Mouse (Mus musculus) forebrain, embryonic 12.5 days (tissue): ENCODE data around the gene Igf2bp2. TPM values are rescaled to one million over a fixed set of nuclear protein-coding genes. Genes with fewer than 3 reads are reported as not detected.

Experiments
- ATAC-seq: fragments of 200-750 bp; cut with Nextera tagmentation; 2 replicates; pipeline ENCODE4 v1.8.0; 2017; ENCODE audit warnings: moderate TSS enrichment; ENCODE audit not compliant: low FRiP score
- H3K27ac ChIP-seq: fragments of 300-500 bp; sonication (generic); 2 replicates; pipeline ENCODE4 v1.5.1; 2016; ENCODE audit warnings: mild to moderate bottlenecking
- H3K27me3 ChIP-seq: fragments of 300-500 bp; sonication (generic); 2 replicates; pipeline ENCODE4 v1.6.1; 2016; ENCODE audit warnings: mild to moderate bottlenecking
- H3K36me3 ChIP-seq: fragments of 300-500 bp; sonication (generic); replicated peaks from 2 replicates; pipeline ENCODE4 v1.6.1; 2016; ENCODE audit warnings: mild to moderate bottlenecking
- H3K4me1 ChIP-seq: fragments of 300-500 bp; sonication (generic); 2 replicates; pipeline ENCODE4 v1.6.1; 2016
- H3K4me2 ChIP-seq: fragments of 300-500 bp; sonication (generic); 2 replicates; pipeline ENCODE4 v1.6.1; 2016; ENCODE audit warnings: mild to moderate bottlenecking, moderate library complexity
- H3K4me3 ChIP-seq: fragments of 300-500 bp; sonication (generic); replicated peaks from 2 replicates; pipeline ENCODE4 v1.5.1; 2016; ENCODE audit warnings: mild to moderate bottlenecking
- H3K9ac ChIP-seq: fragments of 300-500 bp; sonication (generic); 2 replicates; pipeline ENCODE4 v1.6.1; 2016; ENCODE audit warnings: mild to moderate bottlenecking
- H3K9me3 ChIP-seq: fragments of 300-500 bp; sonication (generic); 2 replicates; pipeline ENCODE4 v1.6.1; 2016
- WGBS: fragments of 180-500 bp; shearing (Covaris S2); methylation state at CpG from one replicate; pipeline ENCODE4 v1.1.7; 2016; 5-methylcytosine and 5-hydroxymethylcytosine counted together
- polyA plus RNA-seq: library from polyadenylated mRNA; unstranded; fragments of >200 nt; fragmentation: Nextera tagmentation; extraction: Ambion mirVana; gene quantifications from 2 replicates; pipeline ENCODE4 v1.2.1, GENCODE M21; 2016

Igf2bp2 gene
- polyA plus RNA-seq, 1 experiment from 2014 or later = 102 TPM

DNA sequence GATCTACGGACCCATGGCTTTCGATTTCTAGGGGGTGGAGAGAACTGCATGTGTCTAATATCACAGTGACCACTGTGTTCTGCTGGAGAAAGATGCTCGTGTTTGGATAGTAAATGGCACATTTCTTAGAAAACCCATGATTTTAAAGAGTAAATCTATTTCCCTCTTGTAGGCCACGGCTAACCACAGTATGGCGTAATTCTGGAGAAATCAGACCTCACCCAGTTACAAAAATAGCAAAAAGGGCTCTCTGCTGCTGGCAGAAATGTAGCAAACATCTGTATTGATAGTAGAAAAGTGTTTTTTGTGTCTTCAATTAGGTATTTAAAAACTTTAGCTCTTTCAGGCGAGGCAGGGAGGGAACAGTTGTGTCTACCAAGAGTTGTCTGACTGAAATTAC, 18.6 kb downstream of the Igf2bp2 start:
- Histone ChIP-seq H3K36me3 (no peaks in the 10 kb centered on the region), H3K4me3 (no peak overlapping the region)
- 93% methylated on average over 6 of the region's 6 CpGs for WGBS

DNA sequence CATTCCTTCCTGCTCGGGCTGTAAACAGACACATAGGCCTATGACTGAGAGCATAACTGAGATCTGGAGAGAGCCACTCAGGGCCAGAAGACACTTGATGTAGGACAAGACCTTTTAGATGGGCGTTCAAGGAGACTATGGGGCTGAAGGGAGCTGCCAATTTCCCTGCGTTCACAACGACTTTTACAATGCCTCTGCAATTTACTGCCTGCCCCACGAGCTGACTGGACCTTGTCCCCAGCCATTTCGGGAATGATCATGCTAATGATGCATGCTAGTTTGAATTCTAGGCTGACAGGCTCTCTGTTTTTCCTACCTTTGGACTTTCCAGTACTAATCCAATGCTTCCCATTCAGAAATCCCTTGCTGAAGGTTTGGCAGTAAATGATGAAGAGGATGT, 22.2 kb downstream of the Igf2bp2 start:
- ATAC-seq = no peak
- no peaks in the 10 kb centered on the region for H3K9me3 ChIP-seq
- H3K4me2 ChIP-seq = no peak overlapping the region
- H3K4me3 ChIP-seq = no peak overlapping the region
- no peak overlapping the region for H3K27ac ChIP-seq
- H3K9ac ChIP-seq = no peak overlapping the region
- WGBS = 69% methylated on average over 6 of the region's 6 CpGs
- peaks cover 11% of the 10 kb centered on the region; the same call in 1 of the 2 replicates for H3K4me1 ChIP-seq
- no peaks in the 10 kb centered on the region for H3K27me3 ChIP-seq
- no peaks in the 10 kb centered on the region for H3K36me3 ChIP-seq

More for the DNA sequence above, 18.6 kb downstream of the Igf2bp2 start:
- ATAC-seq = no peak
- H3K27ac ChIP-seq = no peak overlapping the region
- no peak overlapping the region for H3K4me2 ChIP-seq
- H3K9ac ChIP-seq = no peak overlapping the region
- H3K27me3 ChIP-seq = no peaks in the 10 kb centered on the region
- peaks cover 19% of the 10 kb centered on the region for H3K4me1 ChIP-seq
- H3K9me3 ChIP-seq = no peaks in the 10 kb centered on the region

DNA sequence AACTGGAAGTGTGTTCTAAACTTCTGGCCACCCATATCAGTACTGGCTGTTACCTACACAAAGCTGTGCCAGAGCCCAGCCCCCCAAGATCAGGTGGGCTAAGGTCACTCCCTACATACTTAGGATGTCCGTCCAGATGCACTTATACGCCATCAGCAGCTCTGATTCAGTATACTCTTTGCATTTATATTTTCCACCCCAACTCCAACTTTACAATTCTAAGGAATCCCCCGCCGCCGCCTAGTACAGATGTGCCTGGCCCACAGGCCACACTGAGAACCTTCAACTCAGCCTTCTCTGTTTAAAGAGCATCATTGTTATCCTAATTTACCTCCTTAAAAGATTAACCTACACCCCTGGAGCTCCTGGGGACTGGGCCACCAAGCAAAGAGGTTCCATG, 23.3 kb downstream of the Igf2bp2 start:
- H3K4me2 ChIP-seq = no peak overlapping the region
- no peaks in the 10 kb centered on the region for H3K36me3 ChIP-seq
- H3K4me3 ChIP-seq = no peak overlapping the region
- ATAC-seq = no peak
- H3K27ac ChIP-seq = no peak overlapping the region
- H3K9ac ChIP-seq = no peak overlapping the region
- WGBS = 78% methylated on average over 5 of the region's 5 CpGs
- no peaks in the 10 kb centered on the region for H3K27me3 ChIP-seq
- no peaks in the 10 kb centered on the region for H3K9me3 ChIP-seq
- peaks cover 11% of the 10 kb centered on the region; the same call in 1 of the 2 replicates for H3K4me1 ChIP-seq

DNA sequence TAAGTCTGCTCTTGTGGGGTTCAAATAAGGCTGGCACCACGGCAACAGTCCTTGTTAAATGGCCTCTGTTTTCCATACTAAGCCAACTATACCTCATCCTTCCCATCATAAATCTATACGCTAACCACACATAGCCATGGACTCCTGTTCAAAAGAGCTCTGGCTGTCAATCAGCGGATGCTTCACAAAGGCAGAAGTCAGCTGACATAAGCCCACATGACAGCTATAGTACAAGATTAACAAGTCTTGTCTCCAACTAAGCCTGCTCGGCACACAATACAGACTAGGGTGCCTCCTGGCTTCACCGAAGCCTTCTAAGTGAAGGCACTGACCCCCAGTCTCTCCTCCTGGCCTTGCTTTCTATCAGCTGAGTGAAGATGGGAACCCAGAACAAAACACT, 26.9 kb downstream of the Igf2bp2 start:
- H3K4me1 ChIP-seq = peaks cover 9% of the 10 kb centered on the region; the same call in 1 of the 2 replicates
- no peak overlapping the region for H3K4me3 ChIP-seq
- 77% methylated on average over 5 of the region's 5 CpGs for WGBS
- no peak overlapping the region for H3K4me2 ChIP-seq
- no peak overlapping the region for H3K9ac ChIP-seq
- H3K9me3 ChIP-seq = no peaks in the 10 kb centered on the region
- H3K36me3 ChIP-seq = no peaks in the 10 kb centered on the region
- no peaks in the 10 kb centered on the region for H3K27me3 ChIP-seq
- ATAC-seq = no peak
- no peak overlapping the region for H3K27ac ChIP-seq

DNA sequence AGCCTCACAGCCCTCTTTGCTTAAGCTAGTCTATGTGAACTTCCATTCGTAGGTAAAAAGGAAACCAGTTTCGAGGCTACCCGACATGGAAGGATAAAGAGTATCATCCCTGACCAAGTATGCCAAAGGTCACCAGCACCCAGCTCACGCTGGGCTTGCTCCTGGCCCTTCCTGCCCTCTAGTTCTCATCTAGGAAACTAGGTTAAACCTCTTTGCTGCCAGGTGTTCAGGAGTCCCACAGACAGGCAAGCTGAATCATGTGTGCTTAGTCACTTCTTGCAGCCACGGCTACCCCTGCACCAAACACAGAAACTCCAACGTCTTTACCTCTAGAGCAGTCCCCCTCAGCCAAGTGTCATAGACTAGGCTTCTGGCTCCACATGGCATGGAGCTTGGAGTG, 31.8 kb downstream of the Igf2bp2 start:
- no peaks in the 10 kb centered on the region for H3K27me3 ChIP-seq
- H3K9ac ChIP-seq = no peak overlapping the region
- H3K4me1 ChIP-seq = no peaks in the 10 kb centered on the region
- H3K9me3 ChIP-seq = no peaks in the 10 kb centered on the region
- no peak overlapping the region for H3K4me3 ChIP-seq
- no peak overlapping the region for H3K27ac ChIP-seq
- no peak for ATAC-seq
- H3K4me2 ChIP-seq = no peak overlapping the region
- H3K36me3 ChIP-seq = no peaks in the 10 kb centered on the region
- 92% methylated on average over 6 of the region's 6 CpGs for WGBS

DNA sequence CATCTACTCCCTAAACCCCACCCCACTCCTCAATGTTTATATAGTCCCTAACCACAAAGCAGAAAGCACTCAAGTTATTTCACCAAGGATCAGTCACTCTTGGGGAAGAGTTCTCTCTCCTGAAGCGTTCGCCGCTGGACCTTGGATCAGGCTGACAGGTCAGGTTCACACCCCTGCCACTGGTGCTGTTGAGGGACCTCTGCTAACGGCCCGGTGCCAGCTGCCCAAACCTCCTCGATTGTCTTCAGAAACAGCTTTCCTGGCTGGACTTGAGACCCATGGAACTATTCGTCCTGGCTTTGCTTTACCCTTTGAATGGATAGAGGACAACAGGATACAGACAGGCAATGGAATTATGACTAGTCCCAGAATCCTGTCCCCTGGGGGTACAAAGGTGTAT, 33.6 kb downstream of the Igf2bp2 start:
- Histone ChIP-seq H3K36me3 (no peaks in the 10 kb centered on the region), H3K4me3 (no peak overlapping the region), H3K9me3 (no peaks in the 10 kb centered on the region), H3K27me3 (no peaks in the 10 kb centered on the region), H3K27ac (no peak overlapping the region), H3K4me1 (0 out of 2 replicates have a peak, but pooled peaks cover under 1% of the 10 kb centered on the region), H3K4me2 (no peak overlapping the region), H3K9ac (no peak overlapping the region)
- WGBS = 94% methylated on average over 7 of the region's 7 CpGs
- no peak for ATAC-seq

DNA sequence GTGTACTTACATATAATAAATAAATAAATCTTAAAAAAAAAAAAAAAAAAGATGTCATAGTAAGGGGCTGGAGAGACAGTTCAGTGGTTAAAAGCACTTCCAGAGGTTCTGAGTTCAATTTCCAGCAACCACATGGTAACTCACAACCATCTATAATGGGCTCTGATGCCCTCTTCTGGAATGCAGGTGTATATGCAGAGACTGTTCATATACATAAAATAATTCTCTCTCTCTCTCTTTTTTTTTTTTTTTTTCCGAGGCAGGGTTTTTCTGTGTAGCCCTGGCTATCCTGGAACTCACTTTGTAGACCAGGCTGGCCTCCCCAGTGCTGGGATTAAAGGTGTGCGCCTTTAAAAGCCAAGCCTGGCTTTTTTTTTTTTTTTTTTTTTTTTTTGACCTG, 34.5 kb downstream of the Igf2bp2 start:
- no peak overlapping the region for H3K9ac ChIP-seq
- H3K27ac ChIP-seq = no peak overlapping the region
- H3K4me2 ChIP-seq = no peak overlapping the region
- 0 out of 2 replicates have a peak, but pooled peaks cover 6% of the 10 kb centered on the region for H3K4me1 ChIP-seq
- no peak overlapping the region for H3K4me3 ChIP-seq
- whole genome bisulfite sequencing = 96% methylated on average over 2 of the region's 2 CpGs
- H3K27me3 ChIP-seq = no peaks in the 10 kb centered on the region
- no peaks in the 10 kb centered on the region for H3K9me3 ChIP-seq
- H3K36me3 ChIP-seq = no peaks in the 10 kb centered on the region
- ATAC-seq = no peak

DNA sequence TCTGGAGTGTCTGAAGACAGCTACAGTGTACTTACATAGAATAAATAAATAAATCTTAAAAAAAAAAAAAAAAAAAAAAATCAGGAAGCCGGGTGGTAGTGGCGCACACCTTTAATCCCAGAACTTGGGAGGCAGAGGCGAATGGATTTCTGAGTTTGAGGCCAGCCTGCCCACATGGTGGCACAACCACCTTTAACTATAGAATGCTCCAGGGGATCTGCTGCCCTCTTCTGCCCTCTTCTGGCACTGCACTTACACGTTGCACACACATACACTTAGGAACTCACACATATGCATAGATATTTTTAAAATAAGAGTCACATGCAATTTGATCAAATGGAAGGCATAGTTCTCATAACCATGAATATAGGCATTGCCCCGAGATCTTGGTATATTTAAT, 35.3 kb downstream of the Igf2bp2 start:
- H3K4me3 ChIP-seq = no peak overlapping the region
- no peak overlapping the region for H3K4me2 ChIP-seq
- no peaks in the 10 kb centered on the region for H3K36me3 ChIP-seq
- no peak overlapping the region for H3K9ac ChIP-seq
- 97% methylated on average over 5 of the region's 5 CpGs for WGBS
- H3K27me3 ChIP-seq = no peaks in the 10 kb centered on the region
- no peak overlapping the region for H3K27ac ChIP-seq
- no peak for ATAC-seq
- 0 out of 2 replicates have a peak, but pooled peaks cover 6% of the 10 kb centered on the region for H3K4me1 ChIP-seq
- H3K9me3 ChIP-seq = no peaks in the 10 kb centered on the region

DNA sequence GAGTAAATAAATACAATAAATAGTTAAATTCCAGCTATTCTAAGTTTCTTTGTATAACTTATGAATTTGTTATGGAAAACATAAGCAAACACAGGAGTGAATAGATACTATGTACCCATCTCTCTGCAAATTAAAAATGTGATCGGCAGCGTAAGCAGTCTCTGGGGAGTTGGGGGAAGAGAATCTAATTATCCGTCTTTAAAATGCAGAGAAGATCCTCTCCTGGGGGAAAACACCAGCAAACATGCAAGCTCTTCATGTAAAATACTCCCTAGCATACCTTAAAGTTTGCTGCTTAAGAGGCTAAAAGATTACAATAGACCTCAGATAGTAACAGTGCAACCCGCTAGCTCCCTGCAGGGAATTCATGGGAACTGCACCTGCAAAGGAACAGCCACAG, 36.2 kb downstream of the Igf2bp2 start:
- WGBS = 92% methylated on average over 4 of the region's 4 CpGs
- Histone ChIP-seq H3K4me1 (0 out of 2 replicates have a peak, but pooled peaks cover 6% of the 10 kb centered on the region), H3K27me3 (no peaks in the 10 kb centered on the region), H3K4me2 (no peak overlapping the region), H3K9ac (no peak overlapping the region), H3K36me3 (no peaks in the 10 kb centered on the region), H3K9me3 (no peaks in the 10 kb centered on the region), H3K4me3 (no peak overlapping the region), H3K27ac (no peak overlapping the region)
- no peak for ATAC-seq

DNA sequence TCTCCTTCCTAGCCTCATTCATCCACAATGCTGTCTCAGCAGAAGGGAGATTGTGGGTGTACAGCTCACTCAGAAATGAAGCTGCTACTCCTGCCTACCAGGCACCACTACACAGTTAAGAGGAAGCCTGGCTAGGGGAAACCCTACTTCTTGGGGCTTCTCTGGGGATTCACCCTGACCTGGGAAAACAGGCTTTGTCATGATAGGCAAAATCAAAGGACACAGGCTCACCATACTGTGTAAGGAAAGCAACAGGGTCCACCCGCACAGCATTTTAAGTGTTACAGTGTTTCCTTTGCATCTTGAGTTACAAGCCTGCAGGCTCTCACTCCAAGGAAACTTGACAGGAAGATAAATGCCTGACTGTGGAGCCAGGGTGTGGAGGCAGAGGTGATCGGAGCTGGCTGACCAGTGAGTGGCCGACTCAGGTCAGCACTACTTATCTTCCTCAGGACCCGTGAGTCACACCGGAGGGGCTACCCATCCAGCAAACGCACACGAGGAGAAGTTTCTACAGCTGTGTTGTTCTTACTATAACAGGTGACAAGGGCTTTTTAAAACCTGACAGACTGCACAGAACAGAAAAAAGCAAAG, 38.7 kb downstream of the Igf2bp2 start:
- Histone ChIP-seq H3K4me2 (no peak overlapping the region), H3K36me3 (peaks cover 6% of the 10 kb centered on the region; the same call in 1 of the 2 replicates), H3K9ac (no peak overlapping the region), H3K9me3 (no peaks in the 10 kb centered on the region), H3K27ac (no peak overlapping the region), H3K4me1 (0 out of 2 replicates have a peak, but pooled peaks cover 6% of the 10 kb centered on the region), H3K27me3 (no peaks in the 10 kb centered on the region), H3K4me3 (no peak overlapping the region)
- 78% methylated on average over 7 of the region's 7 CpGs for WGBS
- ATAC-seq = no peak

DNA sequence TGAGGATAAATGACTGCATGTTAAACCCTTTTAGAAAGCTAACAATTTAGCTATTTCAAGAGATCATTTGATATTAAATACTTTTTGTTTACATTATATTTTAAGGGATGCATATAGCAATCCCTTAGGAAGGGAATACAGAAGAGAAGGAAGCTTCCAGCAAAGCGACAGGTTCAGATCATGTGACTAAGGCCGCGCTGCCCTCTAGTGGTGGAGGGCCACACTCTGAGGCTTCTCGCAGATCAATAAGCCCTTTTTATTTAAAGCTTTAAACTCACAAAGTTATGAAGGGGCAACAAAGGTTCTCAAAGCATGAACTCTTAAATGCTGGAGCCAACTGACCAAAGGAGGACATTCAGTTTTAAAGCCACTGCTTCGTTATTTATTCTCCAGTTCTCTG, 39.4 kb downstream of the Igf2bp2 start:
- Histone ChIP-seq H3K4me1 (0 out of 2 replicates have a peak, but pooled peaks cover 6% of the 10 kb centered on the region), H3K9ac (no peak overlapping the region), H3K4me2 (no peak overlapping the region), H3K27ac (no peak overlapping the region), H3K36me3 (peaks cover 13% of the 10 kb centered on the region), H3K9me3 (no peaks in the 10 kb centered on the region), H3K27me3 (no peaks in the 10 kb centered on the region), H3K4me3 (no peak overlapping the region)
- WGBS = 28% methylated on average over 5 of the region's 5 CpGs
- no peak for ATAC-seq

DNA sequence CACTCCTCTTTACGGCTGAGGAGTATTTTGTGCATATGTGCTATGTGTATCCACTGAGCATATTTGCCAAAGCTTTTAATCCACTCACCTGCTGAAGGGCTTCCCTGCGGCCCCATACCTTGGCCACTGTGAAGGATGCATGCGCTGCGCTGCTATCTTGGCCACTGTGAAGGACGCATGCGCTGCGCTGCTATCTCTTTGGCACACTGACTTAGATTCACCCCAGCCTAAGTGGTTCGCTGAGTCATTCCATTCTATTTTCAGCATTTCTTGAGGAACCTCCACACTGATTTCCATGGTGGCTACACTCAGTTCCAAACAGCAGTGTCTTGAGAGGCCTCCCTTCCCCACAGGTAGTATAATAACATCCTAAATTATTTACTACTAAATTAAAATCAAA, 42.0 kb downstream of the Igf2bp2 start:
- H3K4me3 ChIP-seq = no peak overlapping the region
- H3K9me3 ChIP-seq = no peaks in the 10 kb centered on the region
- no peaks in the 10 kb centered on the region for H3K27me3 ChIP-seq
- no peak for ATAC-seq
- peaks cover 6% of the 10 kb centered on the region; the same call in 1 of the 2 replicates for H3K4me1 ChIP-seq
- H3K4me2 ChIP-seq = no peak overlapping the region
- WGBS = 96% methylated on average over 8 of the region's 8 CpGs
- H3K27ac ChIP-seq = no peak overlapping the region
- no peak overlapping the region for H3K9ac ChIP-seq
- peaks cover 17% of the 10 kb centered on the region for H3K36me3 ChIP-seq

DNA sequence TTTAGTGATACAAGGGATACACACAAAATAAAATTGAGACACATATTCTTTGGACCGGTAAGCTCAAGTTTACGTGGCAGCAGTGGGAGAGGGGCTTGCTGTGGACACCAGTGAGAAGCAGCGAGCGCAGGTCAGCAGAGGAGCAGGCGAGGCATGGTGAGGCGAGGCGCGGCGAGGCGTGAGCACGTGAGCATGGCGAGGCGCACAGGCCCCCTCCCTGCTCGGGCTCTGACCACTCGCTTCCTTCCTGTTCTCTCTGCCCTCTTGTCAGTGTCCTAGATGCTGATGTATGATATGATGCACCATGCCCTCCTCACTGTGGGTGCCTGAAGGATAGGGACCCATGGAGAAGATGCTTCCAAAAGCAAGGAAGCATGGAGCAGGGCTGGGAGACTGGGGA, 43.6 kb downstream of the Igf2bp2 start:
- Histone ChIP-seq H3K27ac (no peak overlapping the region), H3K4me3 (no peak overlapping the region), H3K4me1 (peaks cover 6% of the 10 kb centered on the region; the same call in 1 of the 2 replicates), H3K36me3 (peaks cover 17% of the 10 kb centered on the region), H3K27me3 (no peaks in the 10 kb centered on the region), H3K9ac (no peak overlapping the region), H3K9me3 (no peaks in the 10 kb centered on the region), H3K4me2 (no peak overlapping the region)
- 93% methylated on average over 15 of the region's 15 CpGs for WGBS
- no peak for ATAC-seq
